Mouse (Mus musculus): ENCODE data around the gene Chn1. TPM values are rescaled to one million over a fixed set of nuclear protein-coding genes. Genes with fewer than 3 reads are reported as not detected.
A peak's percentile ranks its signal among the peaks of the same experiment; 100 is the strongest.

The Chn1 gene
- total RNA-seq, 4 experiments from 2014 or later: 1,425 to 1,608 (median 1,542) TPM

GRCm38 (mm10) chr2:73746375-73746770 is 28.8 kb downstream of the Chn1 start:
- DNase-seq (ENCODE audit: low spot score in 2 of 2): no peak

- no peak for DNase-seq (ENCODE audit: low spot score in 2 of 2)
Measured at GRCm38 (mm10) chr2:73745647-73746374, 29.3 kb downstream of the Chn1 start.

GRCm38 (mm10) chr2:73741286-73741685 is 33.9 kb downstream of the Chn1 start:
- peak; percentile 41 to 56 for DNase-seq (ENCODE audit: low spot score in 2 of 2)

- no peak for DNase-seq (ENCODE audit: low spot score in 2 of 2)
Measured at GRCm38 (mm10) chr2:73727868-73728267, 47.3 kb downstream of the Chn1 start.

GRCm38 (mm10) chr2:73724934-73725333 is 50.2 kb downstream of the Chn1 start:
- no peak for DNase-seq (ENCODE audit: low spot score in 2 of 2)

GRCm38 (mm10) chr2:73721821-73722220 is 53.3 kb downstream of the Chn1 start:
- no peak for DNase-seq (ENCODE audit: low spot score in 2 of 2)

GRCm38 (mm10) chr2:73712481-73712880 is 62.7 kb downstream of the Chn1 start:
- DNase-seq (ENCODE audit: low spot score in 2 of 2): no peak

- DNase-seq (ENCODE audit: low spot score in 2 of 2): no peak
Measured at GRCm38 (mm10) chr2:73693045-73693444, 82.1 kb downstream of the Chn1 start.

- DNase-seq (ENCODE audit: low spot score in 2 of 2): no peak
Measured at GRCm38 (mm10) chr2:73690783-73691604, 84.2 kb downstream of the Chn1 start.

- DNase-seq (ENCODE audit: low spot score in 2 of 2): no peak
Measured at GRCm38 (mm10) chr2:73682500-73682899, 92.6 kb downstream of the Chn1 start.

- peak; percentile 42 to 46 for DNase-seq (ENCODE audit: low spot score in 2 of 2)
Measured at GRCm38 (mm10) chr2:73680425-73681027, 94.6 kb downstream of the Chn1 start.

- DNase-seq (ENCODE audit: low spot score in 2 of 2): no peak
Measured at GRCm38 (mm10) chr2:73668608-73669007, 106.5 kb downstream of the Chn1 start.

- DNase-seq (ENCODE audit: low spot score in 2 of 2): no peak
Measured at GRCm38 (mm10) chr2:73660566-73661134, 114.5 kb downstream of the Chn1 start.

GRCm38 (mm10) chr2:73659726-73660565 is 115.2 kb downstream of the Chn1 start:
- DNase-seq (ENCODE audit: low spot score in 2 of 2): peak; percentile 85

- no peak for DNase-seq (ENCODE audit: low spot score in 2 of 2)
Measured at GRCm38 (mm10) chr2:73659041-73659440, 116.1 kb downstream of the Chn1 start.

- peak in 1 of 2 experiments; percentile 37 for DNase-seq (ENCODE audit: low spot score in 2 of 2)
Measured at GRCm38 (mm10) chr2:73657961-73658360, 117.2 kb downstream of the Chn1 start.

- peak; percentile 68 to 69 for DNase-seq (ENCODE audit: low spot score in 2 of 2)
Measured at GRCm38 (mm10) chr2:73657151-73657550, 118.0 kb downstream of the Chn1 start.

GRCm38 (mm10) chr2:73655663-73656062 is 119.5 kb downstream of the Chn1 start:
- no peak for DNase-seq (ENCODE audit: low spot score in 2 of 2)

GRCm38 (mm10) chr2:73654892-73655243 is 120.3 kb downstream of the Chn1 start:
- no peak for DNase-seq (ENCODE audit: low spot score in 2 of 2)

GRCm38 (mm10) chr2:73654059-73654891 is 120.9 kb downstream of the Chn1 start:
- no peak for DNase-seq (ENCODE audit: low spot score in 2 of 2)

Measured in layer of hippocampus, adult 8-10 months (tissue).